Mouse (Mus musculus) left cerebral cortex, adult 2 months (tissue): Measurements from ENCODE around the gene Zfp628. TPM values are rescaled to one million over a fixed set of nuclear protein-coding genes. Genes with fewer than 3 reads are reported as not detected.

ENCODE experiments used
- DNase-seq, 2 experiments: peaks; one replicate each; pipeline ENCODE4 v3.0.0; 2021 to 2022; ENCODE audit warnings: low spot score in 2 of 2, mixed read lengths in 1 of 2; ENCODE audit errors: extremely low spot score in 1 of 2
- H3K27ac ChIP-seq: fragments of 200-600 bp; 2 replicates; pipeline ENCODE4 v1.8.1; 2022
- H3K4me3 ChIP-seq: fragments of 200-600 bp; 2 replicates; pipeline ENCODE4 v1.8.1; 2022
- CTCF ChIP-seq: fragments of 200-600 bp; IDR thresholded peaks from 2 replicates; pipeline ENCODE4 v1.8.1; 2022; ENCODE audit warnings: antibody characterized with exemption, mild to moderate bottlenecking, moderate library complexity
- intact Hi-C: fragments of 180-260 bp; cut with DNase I; formaldehyde crosslinking; loops from one replicate; pipeline ENCODE4 v1.15.1; 2025
- total RNA-seq, 2 experiments: library from RNA; stranded (reverse); gene quantifications; 2 replicates each; pipeline ENCODE4 v1.2.3; 2021

Gene Zfp628
- total RNA-seq, 2 experiments from 2014 or later, result 15.8 to 16.4 TPM

DNA sequence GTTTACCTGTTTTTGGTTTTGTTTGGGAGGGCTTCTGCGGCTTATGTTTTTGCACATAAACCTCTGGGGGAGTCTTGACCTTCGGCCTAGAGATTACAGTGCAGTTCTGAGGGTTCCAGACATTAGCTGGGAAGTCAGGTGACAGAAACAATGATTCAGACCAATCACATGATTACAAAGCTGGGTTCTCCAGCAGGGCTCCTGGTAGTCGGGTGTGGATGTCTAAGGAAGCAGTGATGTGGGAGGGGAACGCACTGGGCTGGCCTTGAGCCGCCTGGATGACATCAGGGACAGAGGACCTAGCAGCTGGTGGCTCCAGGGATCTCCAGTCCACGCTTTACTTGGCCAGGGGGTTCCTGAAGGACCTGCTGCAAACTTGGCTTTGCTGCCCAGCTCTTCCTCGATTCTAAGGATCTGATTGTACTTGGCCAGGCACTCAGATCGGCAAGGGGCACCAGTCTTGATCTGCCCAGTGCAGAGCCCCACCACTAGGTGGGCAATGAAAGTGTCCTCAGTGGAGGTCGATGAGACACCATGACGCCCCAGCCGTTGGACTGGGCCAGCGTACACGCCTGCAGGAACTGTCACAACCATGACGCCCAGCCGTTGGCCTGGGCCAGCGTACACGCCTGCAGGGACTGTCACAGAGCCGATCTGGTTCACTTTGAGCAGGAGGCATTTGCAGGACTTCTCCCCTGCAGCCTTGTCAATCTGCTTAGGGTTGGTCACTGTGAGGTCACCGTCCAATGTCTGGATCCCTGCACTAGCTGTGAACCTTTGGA lies 35.7 kb downstream of the Zfp628 start:
- no peak overlapping the region for H3K27ac ChIP-seq

DNA sequence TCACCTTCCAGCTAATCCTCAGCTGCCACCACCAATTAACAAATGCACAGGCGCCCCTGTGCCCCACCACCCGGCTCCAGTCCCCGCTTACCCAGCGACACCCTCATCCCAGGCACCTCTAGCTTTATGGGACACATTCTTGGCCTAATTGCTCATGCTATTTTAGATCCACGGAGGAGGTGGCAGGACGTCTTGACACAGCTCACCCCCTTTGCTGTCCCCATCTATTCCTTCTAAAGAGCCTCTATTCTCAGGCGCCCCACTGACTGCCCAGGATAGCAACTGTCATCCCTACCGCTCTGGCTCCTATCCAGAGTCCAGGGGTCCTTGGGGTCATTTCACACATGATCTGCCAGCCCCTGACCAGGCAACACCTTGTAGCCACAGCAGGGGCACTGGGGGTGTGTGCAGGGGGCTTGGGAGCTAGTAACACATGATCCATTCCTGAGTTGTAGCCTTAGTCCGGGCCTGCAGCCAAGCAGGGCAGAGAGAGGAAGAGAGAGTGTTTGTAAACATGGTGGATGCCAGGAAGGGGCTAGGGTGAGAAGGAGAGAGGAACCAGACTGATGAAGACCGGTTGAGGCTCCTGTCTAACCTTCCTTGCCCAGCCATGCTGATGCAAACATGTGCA lies 38.9 kb downstream of the Zfp628 start:
- no peak for DNase-seq
- intact Hi-C loops, result no loop called here
- no peak for TF ChIP-seq CTCF
- no peak overlapping the region for H3K27ac ChIP-seq
- no peak overlapping the region for H3K4me3 ChIP-seq

More for the DNA sequence above, 35.7 kb downstream of the Zfp628 start:
- no peak for DNase-seq
- no peak overlapping the region for H3K4me3 ChIP-seq
- TF ChIP-seq CTCF, result no peak
- intact Hi-C loops, result no loop called here

DNA sequence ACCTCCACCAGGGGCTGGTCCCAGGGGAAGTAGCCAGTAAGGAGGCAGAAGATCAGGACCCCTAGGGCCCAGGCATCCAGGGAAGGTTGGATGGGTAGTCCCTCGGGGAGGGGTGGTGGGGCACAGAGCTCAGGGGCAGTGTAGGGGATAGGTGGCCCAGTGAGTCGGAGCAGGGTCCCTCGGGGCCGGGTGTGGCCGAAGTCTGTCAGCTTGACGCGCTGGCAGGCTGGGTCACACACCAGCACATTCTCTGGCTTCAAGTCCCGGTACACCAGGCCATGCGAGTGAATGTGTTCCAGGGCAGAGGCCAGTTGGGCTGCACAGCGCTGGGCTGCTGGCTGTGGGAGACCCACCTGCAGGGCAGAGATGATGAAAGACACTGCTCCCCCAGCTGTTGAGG lies 42.3 kb downstream of the Zfp628 start:
- Histone ChIP-seq H3K27ac (no peak overlapping the region), H3K4me3 (no peak overlapping the region)
- TF ChIP-seq CTCF, result no peak
- no peak for DNase-seq
- intact Hi-C loops, result no loop called here

DNA sequence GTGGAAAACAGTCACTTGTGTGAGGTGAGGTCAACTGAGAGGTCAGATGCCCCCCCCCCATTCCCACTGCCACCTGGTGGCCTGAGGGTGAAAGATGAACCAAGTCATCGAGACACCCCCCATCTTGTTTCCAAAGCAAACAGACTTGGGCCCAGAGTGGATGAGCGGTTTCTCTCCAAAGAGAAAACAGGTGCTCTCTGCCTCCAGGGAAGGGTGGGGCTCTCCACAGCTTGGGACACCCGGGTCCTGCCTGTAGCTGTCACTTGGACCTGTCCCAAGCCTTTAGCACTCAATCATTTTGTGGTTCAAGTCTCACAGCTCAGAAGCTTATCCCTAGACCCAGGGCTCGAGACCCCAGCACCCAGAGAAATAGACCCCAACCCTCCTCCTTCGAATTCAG lies 48.5 kb downstream of the Zfp628 start:
- intact Hi-C loops, result no loop called here
- no peak overlapping the region for H3K4me3 ChIP-seq

DNA sequence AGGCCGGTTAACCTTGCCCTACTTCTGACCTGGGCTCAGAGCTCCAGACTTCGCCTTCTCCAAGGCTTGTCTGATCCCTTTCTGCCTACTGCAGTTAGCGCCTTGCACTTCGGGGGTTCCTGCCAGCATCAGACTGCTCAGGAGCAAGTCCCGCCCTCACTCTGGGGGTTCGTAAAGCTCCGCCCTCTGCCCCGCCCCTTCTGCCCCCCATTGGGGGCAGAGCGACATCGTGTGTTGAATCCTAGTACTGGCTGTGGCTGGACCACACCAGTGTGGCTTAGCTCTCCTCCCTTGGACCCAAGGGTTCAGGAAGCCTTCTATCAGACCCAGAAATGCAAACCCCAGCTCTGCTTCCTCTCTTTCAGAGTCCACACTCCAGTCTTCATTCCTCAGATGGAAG lies 49.3 kb downstream of the Zfp628 start, which contains the start of gene Sbk2:
Gene Sbk2, minus strand, starts transcription at position 135 of the 400 bp plus-strand sequence.
- no peak within 1 kb of the TSS for H3K27ac ChIP-seq
- H3K4me3 ChIP-seq, result no peak within 1 kb of the TSS
- intact Hi-C loops, result loop anchor here (1.0 kb wide), 1 partner anchor 21 kb away; no protein-coding TSS in a partner anchor
- DNase-seq, result peak; percentile 71 to 74
- peak; percentile 77 for TF ChIP-seq CTCF

More for the DNA sequence above, 48.5 kb downstream of the Zfp628 start:
- no peak; the same call in 1 of the 2 replicates for TF ChIP-seq CTCF
- no peak for DNase-seq
- no peak overlapping the region for H3K27ac ChIP-seq

DNA sequence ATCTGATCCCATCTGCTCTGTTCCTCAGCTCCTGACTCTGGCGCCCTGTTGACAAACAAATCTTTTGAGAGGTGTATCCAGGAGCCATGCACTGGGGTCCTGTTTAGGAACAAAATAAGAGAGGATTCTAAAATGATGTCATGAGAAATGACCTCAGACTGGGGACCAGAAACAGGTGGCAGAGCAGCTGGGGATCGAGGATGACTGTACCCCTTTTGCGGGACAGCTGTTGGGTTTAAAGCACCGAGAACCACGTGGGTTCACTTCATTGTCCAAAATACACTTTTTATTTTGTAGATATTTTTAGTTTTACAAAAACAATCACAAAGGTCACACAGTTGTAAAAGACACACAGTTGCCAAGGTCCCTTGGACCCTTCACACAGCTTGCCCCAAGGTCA lies 50.0 kb downstream of the Zfp628 start:
- Histone ChIP-seq H3K27ac (no peak overlapping the region), H3K4me3 (no peak overlapping the region)
- intact Hi-C loops, result loop anchor here (1.0 kb wide), 1 partner anchor 22 kb away; no protein-coding TSS in a partner anchor
- DNase-seq, result no peak
- TF ChIP-seq CTCF, result no peak

DNA sequence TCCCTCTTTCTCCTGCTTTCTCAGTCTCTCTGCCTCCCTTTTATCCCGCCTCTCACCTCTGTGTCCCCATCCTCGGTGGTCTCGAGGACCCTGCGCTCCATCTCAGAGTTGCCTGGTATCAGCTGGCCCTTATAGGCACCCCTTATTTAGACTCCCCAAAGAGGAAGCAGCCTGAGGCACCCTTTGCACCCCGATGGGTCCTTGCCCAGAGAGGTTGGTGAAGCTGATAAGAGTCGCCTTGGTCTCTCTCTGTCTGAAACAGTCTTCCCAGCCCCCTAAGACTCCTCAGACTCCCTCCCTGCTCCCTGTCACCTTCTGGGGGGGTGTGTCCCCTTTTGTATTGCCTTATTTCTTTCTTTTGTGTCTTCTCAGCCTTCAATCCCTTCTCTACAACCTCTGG lies 56.1 kb downstream of the Zfp628 start, which contains the start of gene Sbk3:
Gene Sbk3, minus strand, starts transcription at position 101 of the 400 bp plus-strand sequence.
- Histone ChIP-seq H3K27ac (no peak within 1 kb of the TSS), H3K4me3 (no peak within 1 kb of the TSS)
- no peak for DNase-seq
- intact Hi-C loops, result no loop called here
- TF ChIP-seq CTCF, result no peak

Other genes with a start within 250 kb of the Zfp628 start
- gene Hspbp1, start 230.1 kb upstream of the Zfp628 start, total RNA-seq, result 100 to 1,000 TPM in 1 of 2 experiments, 10 to 100 TPM in 1; 99.9 to 102 TPM
- gene Brsk1, start 224.6 kb upstream of the Zfp628 start, total RNA-seq, result 100 to 1,000 TPM; 425 to 440 TPM
- gene Tmem150b, start 190.0 kb upstream of the Zfp628 start, total RNA-seq, result not detected
- 10 to 100 TPM; 23.8 to 31.1 TPM for gene Kmt5c, start 175.1 kb upstream of the Zfp628 start, total RNA-seq
- gene Cox6b2, start 162.1 kb upstream of the Zfp628 start, total RNA-seq, result 1 to 10 TPM; 3.8 to 4.8 TPM
- gene Fam71e2, start 143.9 kb upstream of the Zfp628 start, total RNA-seq, result not detected
- under 1 TPM; 0.36 to 0.58 TPM for gene Il11, start 132.4 kb upstream of the Zfp628 start, total RNA-seq
- gene Tmem190, start 132.3 kb upstream of the Zfp628 start, total RNA-seq, result not detected
- 1 to 10 TPM; 2.5 to 4.0 TPM for gene Tmem238, start 125.6 kb upstream of the Zfp628 start, total RNA-seq
- gene Rpl28, start 122.3 kb upstream of the Zfp628 start, total RNA-seq, result 100 to 1,000 TPM; 421 to 437 TPM
- gene Ube2s, start 102.6 kb upstream of the Zfp628 start, total RNA-seq, result 100 to 1,000 TPM; 104 to 117 TPM
- gene Shisa7, start 70.5 kb upstream of the Zfp628 start, total RNA-seq, result 100 to 1,000 TPM; 134 to 138 TPM
- 1 to 10 TPM; 6.9 to 9.3 TPM for gene Isoc2b, start 45.0 kb upstream of the Zfp628 start, total RNA-seq
- gene Isoc2a, start 38.1 kb upstream of the Zfp628 start, total RNA-seq, result 10 to 100 TPM; 11.3 to 12.6 TPM
- gene Gm36210, start 8.7 kb upstream of the Zfp628 start, total RNA-seq, result under 1 TPM; 0.27 to 0.28 TPM
- 100 to 1,000 TPM in 1 of 2 experiments, 10 to 100 TPM in 1; 99.7 to 109 TPM for gene Nat14, start 6.8 kb downstream of the Zfp628 start, total RNA-seq
- 1 to 10 TPM; 2.8 to 4.4 TPM for gene Ssc5d, start 10.6 kb downstream of the Zfp628 start, total RNA-seq
- under 1 TPM in 1 of 2 experiments, not detected in 1; 0.91 TPM for gene Sbk2, start 49.2 kb downstream of the Zfp628 start, total RNA-seq
- 1 to 10 TPM; 1.1 to 1.5 TPM for gene Sbk3, start 56.0 kb downstream of the Zfp628 start, total RNA-seq
- 10 to 100 TPM; 28.9 to 33.0 TPM for gene Zfp579, start 80.9 kb downstream of the Zfp628 start, total RNA-seq
- gene Zfp524, start 99.2 kb downstream of the Zfp628 start, total RNA-seq, result 1 to 10 TPM; 6.3 to 6.5 TPM
- gene Fiz1, start 99.5 kb downstream of the Zfp628 start, total RNA-seq, result 10 to 100 TPM; 24.1 to 26.3 TPM
- gene Gm44973, start 100.3 kb downstream of the Zfp628 start, total RNA-seq, result not detected
- gene Zfp865, start 105.2 kb downstream of the Zfp628 start, total RNA-seq, result 10 to 100 TPM; 36.3 to 40.3 TPM
- 10 to 100 TPM; 53.3 to 59.1 TPM for gene Ccdc106, start 105.3 kb downstream of the Zfp628 start, total RNA-seq
- not detected for gene 4632433K11Rik, start 118.9 kb downstream of the Zfp628 start, total RNA-seq
- 1 to 10 TPM; 4.2 to 5.5 TPM for gene Zfp784, start 123.2 kb downstream of the Zfp628 start, total RNA-seq
- 10 to 100 TPM; 30.5 to 32.5 TPM for gene Zfp580, start 136.3 kb downstream of the Zfp628 start, total RNA-seq
- 100 to 1,000 TPM; 183 to 187 TPM for gene U2af2, start 146.9 kb downstream of the Zfp628 start, total RNA-seq
- gene Epn1, start 165.0 kb downstream of the Zfp628 start, total RNA-seq, result 100 to 1,000 TPM; 470 to 471 TPM
- gene Rfpl4, start 201.7 kb downstream of the Zfp628 start, total RNA-seq, result not detected
- under 1 TPM in 1 of 2 experiments, not detected in 1; 0.58 TPM for gene Rasl2-9, start 210.7 kb downstream of the Zfp628 start, total RNA-seq
- gene Vmn1r55, start 234.5 kb downstream of the Zfp628 start, total RNA-seq, result not detected